In the genomic region with DNA sequence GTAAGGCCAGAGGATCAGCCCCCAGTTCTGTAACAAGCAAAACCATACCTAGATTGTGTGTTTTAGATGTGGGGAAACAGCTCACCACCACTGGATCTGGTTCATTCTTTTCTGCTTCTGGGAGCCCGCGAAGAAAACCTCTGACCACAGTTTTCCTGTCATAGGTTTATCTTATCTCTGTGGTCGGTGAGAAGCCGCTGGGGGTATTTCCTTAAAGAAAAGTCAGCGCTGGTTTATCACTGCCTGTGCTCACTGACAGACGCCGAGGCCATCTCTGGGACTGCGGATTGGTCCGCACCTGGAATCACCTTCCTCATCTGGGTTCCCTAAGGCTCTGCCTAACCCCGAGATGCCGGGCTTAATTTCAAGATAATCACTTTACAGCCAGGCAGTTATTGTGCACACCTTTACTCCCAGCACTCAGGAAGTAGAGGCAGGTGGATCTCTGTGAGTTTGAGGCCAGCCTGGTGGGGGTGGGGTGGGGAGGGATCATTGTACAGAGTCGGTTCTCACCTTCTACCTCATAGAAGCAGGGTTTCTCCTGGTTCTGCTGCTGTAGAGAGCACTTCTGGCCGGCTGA, we compare ENCODE assay signal across 22 mouse cellular contexts. TPM values are rescaled to one million over a fixed set of nuclear protein-coding genes. Genes with fewer than 3 reads are reported as not detected.
A peak's percentile ranks its signal among the peaks of the same experiment; 100 is the strongest.
DNase-seq lines count a peak whose midpoint lies in the region; ATAC-seq and TF ChIP-seq lines count a peak whose summit lies in the region.
"Had no signal": no experiment of that assay in that cellular context is flagged by ENCODE, and none has a peak within 500 bp of the region (broad histone marks: within the 10 kb centered on the region; RNA-seq: fewer than 3 reads in every experiment).

No protein-coding gene starts in this region.

- DNase-seq in CD4-positive helper T cell, adult 2 months (ENCODE audit: low read depth, low spot score): peak; percentile 83
- DNase-seq in MEL-GATA-1-ER (ENCODE audit: extremely low read depth, low read depth): peak; percentile 54
- peak; percentile 50 to 56 for DNase-seq in thymus, postnatal 10 days (ENCODE audit: low spot score in 2 of 2)
- DNase-seq in heart, postnatal 10 days: no peak
- DNase-seq in layer of hippocampus, adult 9-10 months (ENCODE audit: low spot score): no peak
- DNase-seq in lung, postnatal 14 days: no peak
- no peak for DNase-seq in heart, postnatal 4 days
- DNase-seq: B cell, adult 2 months; cerebellum, postnatal 14 days; kidney, adult 2 months; kidney, postnatal 36 days; lung, embryonic 14.5 days; right cerebral cortex, adult 18-20 months had no signal

- WGBS in intestine, postnatal 0 days: 37% methylated on average over 13 of the region's 13 CpGs

- intact Hi-C loops in heart, postnatal 10 days (cut with DNase I): no loop called here

- no peak overlapping the region for H3K4me3 ChIP-seq in intestine, postnatal 0 days (ENCODE audit: low read depth, low read length)
- H3K4me3 ChIP-seq: hindbrain, embryonic 12.5 days had no signal

- H3K27ac ChIP-seq in intestine, postnatal 0 days (ENCODE audit: low read depth, low read length): no peak overlapping the region
- H3K27ac ChIP-seq: hindbrain, embryonic 12.5 days had no signal

- H3K27me3 ChIP-seq in intestine, postnatal 0 days (replicated peaks; ENCODE audit: control insufficient read depth, insufficient read depth, low read length): no peaks in the 10 kb centered on the region
- H3K27me3 ChIP-seq: hindbrain, embryonic 12.5 days had no signal

- H3K9me3 ChIP-seq in intestine, postnatal 0 days (ENCODE audit: control insufficient read depth): no peaks in the 10 kb centered on the region

- H3K36me3 ChIP-seq in intestine, postnatal 0 days (ENCODE audit: control insufficient read depth, insufficient read depth): no peaks in the 10 kb centered on the region
- H3K36me3 ChIP-seq: hindbrain, embryonic 12.5 days had no signal

- no peak overlapping the region for H3K9ac ChIP-seq in intestine, postnatal 0 days (ENCODE audit: low read depth, low read length)
- H3K9ac ChIP-seq: hindbrain, embryonic 12.5 days; lung, embryonic 14.5 days had no signal

- H3K4me2 ChIP-seq in intestine, postnatal 0 days (replicated peaks; ENCODE audit: low read depth): peak overlapping the region; percentile 21; the same call in 1 of the 2 replicates
- H3K4me2 ChIP-seq: hindbrain, embryonic 12.5 days; liver, embryonic 11.5 days; lung, embryonic 14.5 days had no signal

- TF ChIP-seq CTCF in intestine, postnatal 0 days (IDR thresholded peaks at IDR 0.05; ENCODE audit: low read depth): no peak

- H3K4me1 ChIP-seq in intestine, postnatal 0 days (replicated peaks; ENCODE audit: control insufficient read depth, insufficient read depth, low read length): no peaks in the 10 kb centered on the region
- H3K4me1 ChIP-seq: hindbrain, embryonic 12.5 days had no signal

- peak; percentile 61 for ATAC-seq in intestine, postnatal 0 days
- ATAC-seq: forebrain, embryonic 16.5 days had no signal

RNA-seq across cellular contexts. Expression of a gene that starts 14.4 kb away (rescaled TPM):
- 0.23 and 0.26 TPM in 2 replicates for polyA plus RNA-seq in intestine, postnatal 0 days (2015; fragmentation: Nextera tagmentation; extraction: Ambion mirVana)
- total RNA-seq in heart, postnatal 10 days (2021): under 1 TPM in 1 of 2 experiments, not detected in 1; 0.05 TPM
- not detected for total RNA-seq in heart, postnatal 4 days (2021)
- total RNA-seq: neutrophil, adult 5-6 weeks had no signal
- polyA plus RNA-seq: forebrain, embryonic 16.5 days; heart, embryonic 14.5 days; kidney, adult 2 months; liver, embryonic 11.5 days; lung, embryonic 14.5 days had no signal

RNA-seq across cellular contexts. Expression of a gene that starts 20.2 kb away (rescaled TPM):
- polyA plus RNA-seq in intestine, postnatal 0 days (2015; fragmentation: Nextera tagmentation; extraction: Ambion mirVana): 16.9 and 20.6 TPM in 2 replicates
- 10 to 100 TPM; 33.4 to 33.5 TPM for total RNA-seq in heart, postnatal 10 days (2021)
- 10 to 100 TPM; 28.9 to 32.2 TPM for total RNA-seq in heart, postnatal 4 days (2021)

RNA-seq across cellular contexts. Expression of a gene that starts 47.5 kb away (rescaled TPM):
- polyA plus RNA-seq in intestine, postnatal 0 days (2015; fragmentation: Nextera tagmentation; extraction: Ambion mirVana): 2.5 and 2.9 TPM in 2 replicates
- 1 to 10 TPM; 8.4 to 9.4 TPM for total RNA-seq in heart, postnatal 10 days (2021)
- 1 to 10 TPM; 8.3 to 9.4 TPM for total RNA-seq in heart, postnatal 4 days (2021)

RNA-seq across cellular contexts. Expression of a gene that starts 47.8 kb away (rescaled TPM):
- polyA plus RNA-seq in intestine, postnatal 0 days (2015; fragmentation: Nextera tagmentation; extraction: Ambion mirVana): not detected in 2 replicates
- not detected for total RNA-seq in heart, postnatal 10 days (2021)
- not detected for total RNA-seq in heart, postnatal 4 days (2021)
- total RNA-seq: gastrocnemius, adult 8-10 months; layer of hippocampus, postnatal 14 days; left cerebral cortex, postnatal 36 days had no signal
- polyA plus RNA-seq: forebrain, embryonic 16.5 days; heart, embryonic 14.5 days; hindbrain, embryonic 12.5 days; kidney, adult 2 months; liver, embryonic 11.5 days; lung, embryonic 14.5 days had no signal

Comparison
In these comparisons a context has a peak if more than half of its experiments do, and no peak if none do; other contexts are left out.
1. DNase-seq: peak in CD4-positive helper T cell, adult 2 months (single experiment), MEL-GATA-1-ER (single experiment) and thymus, postnatal 10 days (2 of 2); none in heart, postnatal 10 days (0 of 2), layer of hippocampus, adult 9-10 months (single experiment), lung, postnatal 14 days (single experiment) and heart, postnatal 4 days (single experiment).